Mouse (Mus musculus): ENCODE results near the gene Actg2. TPM values are rescaled to one million over a fixed set of nuclear protein-coding genes. Genes with fewer than 3 reads are reported as not detected.

The Actg2 gene
- polyA plus RNA-seq, 1 experiment, result 108 TPM

DNA sequence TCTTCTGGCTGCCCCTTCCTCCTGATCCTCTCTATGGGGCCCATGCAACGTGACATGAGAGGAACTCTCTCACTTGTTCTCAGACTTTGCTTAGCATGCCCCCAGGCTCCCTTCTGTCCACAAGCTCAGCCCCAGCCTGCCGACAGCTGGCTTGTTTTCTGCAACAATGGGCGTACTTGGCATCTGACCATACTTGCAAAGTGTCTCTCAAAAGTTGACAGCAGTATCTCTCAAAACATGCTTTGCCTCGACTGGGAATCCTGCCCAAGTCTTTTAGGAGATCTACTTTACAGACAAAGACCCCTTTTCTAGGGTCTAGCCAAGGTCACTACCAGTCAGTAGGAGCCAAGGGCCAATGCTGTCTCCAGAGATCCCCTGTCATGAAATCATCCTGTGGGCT lies 50.2 kb downstream of the Actg2 start:
- WGBS, result 55% methylated on average over 4 of the region's 4 CpGs
- Histone ChIP-seq H3K4me3 (replicated peaks; ENCODE audit: extremely low read depth, low read depth, low read length) (no peak overlapping the region), H3K4me1 (ENCODE audit: control insufficient read depth, insufficient read depth, low read length) (peaks cover 22% of the 10 kb centered on the region)
- TF ChIP-seq CTCF (IDR thresholded peaks at IDR 0.05; ENCODE audit: insufficient read depth, low read length), result no peak
- no peak for TF ChIP-seq POLR2A (IDR thresholded peaks at IDR 0.05; ENCODE audit: borderline replicate concordance, extremely low read depth, low read depth, low read length)
- peak; percentile 26 for DNase-seq

DNA sequence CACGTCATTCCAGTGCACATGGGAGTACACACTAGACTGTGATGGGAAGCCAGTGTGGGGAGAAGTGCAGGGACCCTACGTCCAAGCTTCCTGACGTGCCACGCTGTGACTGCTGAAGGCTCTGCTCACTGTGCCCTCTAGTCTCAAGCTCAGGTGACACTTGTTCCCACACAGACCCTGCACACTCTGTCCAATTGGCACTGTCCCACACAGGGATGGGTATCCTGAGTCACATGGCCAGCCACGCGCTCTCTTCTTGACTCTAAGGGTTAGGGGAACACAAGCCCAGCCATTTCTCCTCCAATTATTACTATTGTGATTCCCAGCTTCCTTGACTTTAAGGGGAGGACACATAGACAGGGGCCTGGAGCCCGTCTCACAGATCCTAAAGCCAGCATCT lies 52.3 kb downstream of the Actg2 start:
- no peak for DNase-seq
- TF ChIP-seq CTCF (IDR thresholded peaks at IDR 0.05; ENCODE audit: insufficient read depth, low read length), result no peak
- no peak for TF ChIP-seq POLR2A (IDR thresholded peaks at IDR 0.05; ENCODE audit: borderline replicate concordance, extremely low read depth, low read depth, low read length)
- Histone ChIP-seq H3K4me1 (ENCODE audit: control insufficient read depth, insufficient read depth, low read length) (peaks cover 19% of the 10 kb centered on the region), H3K4me3 (replicated peaks; ENCODE audit: extremely low read depth, low read depth, low read length) (no peak overlapping the region)
- WGBS, result 95% methylated on average over 7 of the region's 7 CpGs

DNA sequence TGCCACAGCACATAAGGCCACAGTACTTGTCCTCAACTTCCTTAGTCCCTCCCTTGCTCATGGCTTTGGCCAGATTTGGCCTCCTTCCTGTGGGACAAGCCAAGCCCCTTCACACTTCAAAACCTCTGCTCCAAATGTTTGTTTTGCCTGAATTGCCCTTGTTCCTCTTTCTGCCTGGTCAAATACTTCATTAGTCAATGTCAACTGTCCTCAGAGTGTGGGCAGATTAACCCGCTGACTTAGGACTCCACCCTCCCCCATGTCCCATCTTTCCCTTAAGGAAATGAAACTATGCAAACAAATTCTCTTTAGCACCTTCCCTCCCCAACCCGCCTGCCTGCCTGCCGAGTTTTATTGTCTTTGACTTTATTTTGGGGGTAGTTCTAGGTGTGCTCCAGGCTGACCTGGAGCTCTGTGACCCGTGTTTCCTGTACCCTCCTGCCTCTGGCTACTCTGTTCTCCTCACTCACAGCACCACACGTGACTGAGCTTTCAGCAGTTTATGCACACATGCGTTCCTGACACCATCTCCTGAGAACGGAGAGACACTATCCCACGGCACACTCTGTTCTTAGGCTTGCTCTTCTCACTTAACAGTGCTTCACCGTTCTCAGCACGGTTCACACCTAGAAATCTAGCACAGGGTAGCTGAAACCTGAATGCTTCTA lies 53.5 kb downstream of the Actg2 start:
- DNase-seq, result peak; percentile 59
- Histone ChIP-seq H3K4me1 (ENCODE audit: control insufficient read depth, insufficient read depth, low read length) (peaks cover 19% of the 10 kb centered on the region), H3K4me3 (replicated peaks; ENCODE audit: extremely low read depth, low read depth, low read length) (no peak overlapping the region)
- TF ChIP-seq POLR2A (IDR thresholded peaks at IDR 0.05; ENCODE audit: borderline replicate concordance, extremely low read depth, low read depth, low read length) (no peak), CTCF (IDR thresholded peaks at IDR 0.05; ENCODE audit: insufficient read depth, low read length) (no peak)
- WGBS, result 14% methylated on average over 10 of the region's 10 CpGs

DNA sequence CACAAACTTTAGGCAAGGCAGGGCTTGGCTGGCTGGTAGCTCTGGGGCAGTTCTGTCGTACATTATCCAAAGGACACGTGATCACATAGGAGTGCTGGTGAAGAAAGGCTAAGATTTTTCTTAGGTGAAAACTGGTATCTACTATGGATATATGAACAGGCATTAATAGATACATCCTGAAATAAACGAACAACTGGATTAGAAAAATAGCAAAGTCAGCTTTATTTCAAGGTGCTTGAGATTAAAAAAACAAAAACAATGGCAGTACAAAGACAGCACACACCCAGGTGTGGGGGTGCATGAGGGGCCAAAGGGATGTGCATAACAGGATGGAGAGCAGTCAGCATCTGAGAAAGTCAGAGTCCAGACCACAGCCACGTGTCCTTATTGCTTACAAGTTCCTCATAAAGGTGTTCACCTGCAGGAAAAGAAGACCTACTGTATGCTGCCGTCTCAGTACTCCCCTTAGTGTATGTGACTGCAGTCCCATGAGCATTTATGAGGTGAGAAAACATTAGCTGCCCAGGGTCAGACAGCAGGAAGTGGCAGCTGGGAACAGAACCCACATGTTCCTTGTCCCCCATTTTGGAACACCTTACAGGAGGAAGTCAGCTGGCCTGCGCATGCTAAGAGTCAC lies 55.9 kb downstream of the Actg2 start:
- WGBS, result 84% methylated on average over 6 of the region's 6 CpGs
- TF ChIP-seq CTCF (IDR thresholded peaks at IDR 0.05; ENCODE audit: insufficient read depth, low read length) (no peak), POLR2A (IDR thresholded peaks at IDR 0.05; ENCODE audit: borderline replicate concordance, extremely low read depth, low read depth, low read length) (no peak)

DNA sequence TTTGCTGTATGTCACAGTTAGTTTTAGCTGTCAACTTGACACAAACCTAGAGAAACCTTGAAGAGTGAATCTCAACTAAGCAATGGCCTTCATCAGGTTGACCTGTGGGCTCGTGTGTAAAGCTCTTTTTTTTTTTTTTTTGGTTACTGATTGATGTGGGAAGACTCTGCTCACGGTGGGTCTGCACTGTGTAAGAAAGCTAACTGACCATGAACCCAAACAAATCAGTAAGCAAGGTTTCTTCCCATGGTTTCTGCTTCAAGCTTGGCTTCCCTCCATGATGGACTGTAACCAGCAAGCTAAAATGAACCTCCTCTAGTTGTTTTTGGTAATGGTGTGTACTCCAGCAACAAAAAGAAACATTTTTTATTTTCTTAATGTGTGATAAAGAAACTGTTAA lies 56.9 kb downstream of the Actg2 start:
- Histone ChIP-seq H3K4me1 (ENCODE audit: control insufficient read depth, insufficient read depth, low read length) (peaks cover 19% of the 10 kb centered on the region), H3K4me3 (replicated peaks; ENCODE audit: extremely low read depth, low read depth, low read length) (no peak overlapping the region)
- DNase-seq, result no peak
- TF ChIP-seq POLR2A (IDR thresholded peaks at IDR 0.05; ENCODE audit: borderline replicate concordance, extremely low read depth, low read depth, low read length), result no peak
- no peak for TF ChIP-seq CTCF (IDR thresholded peaks at IDR 0.05; ENCODE audit: insufficient read depth, low read length)
- 87% methylated on average over 2 of the region's 2 CpGs for WGBS

More for the DNA sequence above, 55.9 kb downstream of the Actg2 start:
- no peak for DNase-seq
- Histone ChIP-seq H3K4me3 (replicated peaks; ENCODE audit: extremely low read depth, low read depth, low read length) (no peak overlapping the region), H3K4me1 (ENCODE audit: control insufficient read depth, insufficient read depth, low read length) (peaks cover 19% of the 10 kb centered on the region)

DNA sequence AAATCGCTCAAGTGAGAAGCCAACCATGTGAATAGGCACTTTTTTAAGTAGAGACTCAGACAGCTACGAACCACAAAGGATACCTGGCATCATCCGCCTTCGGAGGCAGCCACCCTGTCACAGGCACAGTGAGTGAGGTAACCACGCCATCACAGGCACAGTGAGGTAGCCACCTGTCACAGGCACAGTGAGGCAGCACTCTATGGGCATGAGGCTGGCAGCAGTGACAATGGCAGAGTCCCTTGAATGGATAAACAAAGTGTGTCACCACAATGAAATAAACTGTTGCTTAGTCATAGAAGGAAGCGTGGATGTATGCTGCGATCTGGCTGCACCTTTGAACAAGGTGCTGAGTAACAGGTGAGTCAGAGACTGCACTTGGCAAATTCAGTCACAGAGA lies 57.4 kb downstream of the Actg2 start:
- Histone ChIP-seq H3K4me3 (replicated peaks; ENCODE audit: extremely low read depth, low read depth, low read length) (no peak overlapping the region), H3K4me1 (ENCODE audit: control insufficient read depth, insufficient read depth, low read length) (peaks cover 19% of the 10 kb centered on the region)
- 90% methylated on average over 7 of the region's 7 CpGs for WGBS
- no peak for DNase-seq
- TF ChIP-seq CTCF (IDR thresholded peaks at IDR 0.05; ENCODE audit: insufficient read depth, low read length) (no peak), POLR2A (IDR thresholded peaks at IDR 0.05; ENCODE audit: borderline replicate concordance, extremely low read depth, low read depth, low read length) (no peak)

DNA sequence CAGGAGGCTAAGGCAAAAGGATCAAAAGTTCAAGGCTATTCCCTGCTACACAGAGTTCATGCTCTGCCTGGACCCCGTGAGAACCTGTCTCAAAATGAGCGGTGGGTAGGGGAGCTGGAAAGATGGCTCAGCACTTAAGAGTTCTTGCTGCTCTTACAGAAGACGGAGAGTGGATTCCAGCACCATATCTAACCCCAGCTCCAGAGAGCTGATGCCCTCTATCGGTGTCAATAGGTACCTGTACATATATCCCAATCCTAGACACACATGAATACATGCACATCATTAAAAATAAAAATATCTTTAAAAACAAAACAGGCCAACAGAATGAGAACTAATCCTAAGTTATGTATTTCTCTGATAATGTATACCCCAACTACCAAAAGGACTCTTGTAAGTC lies 57.8 kb downstream of the Actg2 start:
- no peak overlapping the region for H3K4me3 ChIP-seq (replicated peaks; ENCODE audit: extremely low read depth, low read depth, low read length)
- no peak for DNase-seq
- H3K4me1 ChIP-seq (ENCODE audit: control insufficient read depth, insufficient read depth, low read length), result peaks cover 22% of the 10 kb centered on the region
- 72% methylated on average over 4 of the region's 4 CpGs for WGBS
- TF ChIP-seq CTCF (IDR thresholded peaks at IDR 0.05; ENCODE audit: insufficient read depth, low read length) (no peak), POLR2A (IDR thresholded peaks at IDR 0.05; ENCODE audit: borderline replicate concordance, extremely low read depth, low read depth, low read length) (no peak)

DNA sequence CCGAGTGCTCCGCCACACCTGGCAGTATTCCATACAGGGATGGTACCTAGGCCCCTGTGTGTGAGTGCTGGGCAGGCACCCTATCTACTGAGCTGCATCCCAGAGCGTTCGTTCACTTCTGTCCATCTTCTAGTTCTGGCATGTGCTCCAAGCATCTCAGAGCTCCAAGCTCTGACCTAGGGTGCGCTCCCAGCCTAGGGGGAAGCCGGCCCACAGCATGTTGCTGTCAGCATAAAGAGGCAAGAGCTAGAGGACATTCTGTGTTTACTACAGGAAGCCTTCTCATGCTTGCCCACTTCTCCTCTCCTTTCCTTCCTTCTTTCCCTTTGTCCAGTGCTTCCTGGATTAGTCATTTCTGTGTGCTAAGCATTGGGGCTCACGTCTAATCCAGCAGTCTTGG lies 60.6 kb downstream of the Actg2 start:
- TF ChIP-seq POLR2A (IDR thresholded peaks at IDR 0.05; ENCODE audit: borderline replicate concordance, extremely low read depth, low read depth, low read length), result no peak
- no peak for TF ChIP-seq CTCF (IDR thresholded peaks at IDR 0.05; ENCODE audit: insufficient read depth, low read length)

DNA sequence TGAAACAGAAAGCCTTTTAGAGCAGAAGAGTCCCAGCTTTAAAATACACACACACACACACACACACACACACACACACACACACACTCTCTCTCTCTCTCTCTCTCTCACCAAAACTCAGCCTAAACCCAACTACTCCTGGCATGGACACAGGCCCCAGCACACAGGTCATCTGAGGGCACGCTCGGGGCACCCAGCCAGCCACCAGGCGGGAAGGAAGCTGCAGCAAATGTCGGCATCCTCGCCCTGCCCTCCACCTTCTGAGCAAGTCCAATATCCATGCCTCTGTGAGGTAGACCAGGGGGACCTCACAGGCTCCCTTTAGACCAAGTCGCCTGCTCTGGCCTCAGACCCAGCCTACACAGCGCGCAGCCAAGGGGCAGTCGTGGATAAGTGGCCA lies 62.8 kb downstream of the Actg2 start:
- peaks cover 7% of the 10 kb centered on the region for H3K4me1 ChIP-seq (ENCODE audit: control insufficient read depth, insufficient read depth, low read length)
- 39% methylated on average over 9 of the region's 9 CpGs for WGBS
- H3K4me3 ChIP-seq (replicated peaks; ENCODE audit: extremely low read depth, low read depth, low read length), result no peak overlapping the region
- no peak for TF ChIP-seq POLR2A (IDR thresholded peaks at IDR 0.05; ENCODE audit: borderline replicate concordance, extremely low read depth, low read depth, low read length)
- no peak for TF ChIP-seq CTCF (IDR thresholded peaks at IDR 0.05; ENCODE audit: insufficient read depth, low read length)
- peak; percentile 67 for DNase-seq

More for the DNA sequence above, 60.6 kb downstream of the Actg2 start:
- Histone ChIP-seq H3K4me3 (replicated peaks; ENCODE audit: extremely low read depth, low read depth, low read length) (no peak overlapping the region), H3K4me1 (ENCODE audit: control insufficient read depth, insufficient read depth, low read length) (peaks cover 7% of the 10 kb centered on the region)
- DNase-seq, result no peak
- 62% methylated on average over 7 of the region's 7 CpGs for WGBS

DNA sequence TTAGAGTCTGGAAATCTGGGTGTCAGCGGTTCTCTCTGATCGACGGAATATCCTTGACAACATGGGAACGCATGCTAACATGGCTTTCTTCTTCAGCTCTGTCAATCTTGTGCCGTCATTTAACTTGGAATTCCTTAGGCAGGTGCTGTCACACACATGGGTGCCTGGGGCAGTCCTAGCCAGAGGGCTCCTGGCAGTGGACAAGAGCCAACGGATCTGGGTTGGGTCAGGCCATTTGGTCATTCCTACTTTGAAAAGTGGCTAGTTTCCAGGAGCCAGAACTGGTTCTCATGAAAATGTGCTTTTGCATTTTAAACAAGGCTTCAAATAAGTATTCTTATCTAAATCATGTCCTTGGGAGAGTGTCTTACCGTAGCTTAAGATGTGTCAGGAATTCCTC lies 64.3 kb downstream of the Actg2 start:
- no peak for DNase-seq
- 85% methylated on average over 7 of the region's 7 CpGs for WGBS

More for the DNA sequence above, 64.3 kb downstream of the Actg2 start:
- H3K4me3 ChIP-seq (replicated peaks; ENCODE audit: extremely low read depth, low read depth, low read length), result no peak overlapping the region
- H3K4me1 ChIP-seq (ENCODE audit: control insufficient read depth, insufficient read depth, low read length), result peaks cover 7% of the 10 kb centered on the region
- TF ChIP-seq POLR2A (IDR thresholded peaks at IDR 0.05; ENCODE audit: borderline replicate concordance, extremely low read depth, low read depth, low read length) (no peak), CTCF (IDR thresholded peaks at IDR 0.05; ENCODE audit: insufficient read depth, low read length) (no peak)

Measured in lung, adult 2 months (tissue).